Mouse (Mus musculus): ENCODE measurements at regions not wholly inside any gene's neighbourhood (a gene's known extent, or its start where the extent isn't known, plus 50 kb on each side); places are given as distances from the start of the nearest gene placed in this dataset.

DNA sequence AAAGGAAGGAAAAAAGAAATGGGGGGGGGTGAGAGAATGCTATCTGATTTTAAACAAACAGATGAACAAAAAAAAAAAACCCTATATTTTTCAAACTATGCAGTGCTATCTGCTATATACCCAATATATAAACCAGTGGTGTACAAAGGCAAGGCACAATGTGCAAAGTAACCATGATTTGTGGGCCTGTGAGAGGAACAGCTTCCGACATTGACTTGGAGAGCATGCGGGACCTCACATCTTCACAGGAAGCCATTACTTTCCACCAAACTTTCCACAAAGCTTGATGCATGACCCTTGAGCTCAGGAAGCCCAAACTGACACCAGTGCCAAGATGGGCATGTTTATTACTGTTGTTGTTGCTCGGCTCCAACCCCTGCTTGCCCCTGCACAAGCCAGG lies 299.3 kb upstream of the Cd180 start:
- DNase-seq, result no peak

DNA sequence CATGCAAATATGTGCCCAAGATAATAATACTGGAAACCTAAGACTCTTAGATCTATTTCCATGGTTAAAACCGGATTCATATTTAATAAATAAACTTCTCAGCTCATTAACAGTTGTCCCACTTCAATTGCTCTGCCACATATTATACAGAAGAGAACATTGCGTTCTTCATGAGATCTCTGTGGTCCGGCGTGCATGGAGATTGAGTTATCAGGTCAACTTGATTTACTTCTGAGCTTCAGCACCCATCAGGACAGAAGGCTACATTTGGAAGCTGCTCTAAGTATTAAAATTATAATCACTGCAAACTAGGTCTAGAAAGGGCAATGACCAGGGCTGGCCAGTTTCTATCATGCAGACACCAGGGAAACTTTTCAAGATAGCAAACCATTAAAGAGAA lies 295.9 kb upstream of the Cd180 start:
- DNase-seq, result no peak

DNA sequence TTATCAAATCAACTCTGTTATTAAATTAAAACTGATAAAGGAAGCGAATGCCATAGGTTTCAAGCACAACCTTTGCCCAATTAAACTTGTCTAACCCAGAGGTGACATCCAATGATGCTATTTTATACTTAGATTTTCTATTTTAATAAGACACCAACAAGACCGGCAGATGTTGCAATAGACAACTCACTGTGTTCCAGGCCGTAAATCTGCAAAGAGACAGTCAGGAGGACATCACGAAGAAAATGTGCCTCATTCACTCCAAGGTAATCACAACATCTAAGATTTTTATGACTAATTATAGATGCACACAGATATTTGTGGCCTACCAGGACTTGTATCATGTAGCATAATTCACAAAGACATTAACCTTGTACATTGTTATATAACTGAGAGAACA lies 281.5 kb upstream of the Cd180 start:
- no peak for DNase-seq

DNA sequence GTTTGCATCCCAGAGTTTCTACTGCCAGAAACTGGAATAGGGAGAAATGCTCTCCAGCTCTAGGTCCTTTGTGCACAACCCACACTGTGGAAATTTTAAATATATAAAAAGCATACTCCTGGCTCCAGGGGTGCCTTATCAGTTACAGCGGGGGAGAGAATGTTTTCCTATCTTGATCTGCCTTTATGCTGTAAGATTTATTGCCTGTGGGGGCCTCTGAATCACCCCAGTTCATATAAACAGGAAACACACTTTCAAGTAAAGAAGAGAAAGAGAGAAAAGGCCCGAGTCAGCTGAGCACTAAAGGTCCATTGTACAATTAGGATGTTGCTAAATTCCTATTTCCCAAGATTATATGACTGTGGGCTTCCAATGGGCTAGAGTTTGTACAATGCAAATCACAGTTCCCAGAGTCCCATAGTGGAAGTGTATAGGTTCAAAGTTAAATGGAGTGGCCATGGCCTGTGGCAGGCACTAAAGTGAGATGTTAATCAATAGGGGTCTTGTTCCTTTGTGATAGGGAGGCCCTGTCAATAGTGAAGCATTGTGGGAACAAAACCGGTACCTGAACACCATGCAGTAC lies 258.9 kb upstream of the Cd180 start:
- no peak for DNase-seq

DNA sequence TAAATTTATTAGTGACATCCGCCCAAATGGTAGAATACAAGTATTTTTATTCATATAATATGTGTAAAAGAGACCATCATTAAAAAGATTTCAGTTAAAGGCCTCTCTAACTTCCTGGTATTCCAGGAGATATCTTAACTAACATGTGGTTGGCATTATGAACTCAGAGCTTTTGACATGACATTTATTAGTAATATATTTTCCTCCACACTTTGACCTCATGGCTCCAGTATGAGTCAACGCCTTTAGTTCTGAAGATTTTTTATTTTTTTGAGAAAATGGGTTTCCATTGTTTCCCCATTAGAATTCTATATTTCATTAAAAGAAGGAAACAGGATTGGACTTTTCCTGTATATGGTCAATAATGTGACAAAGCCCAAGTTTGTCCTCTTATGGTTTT lies 250.7 kb upstream of the Cd180 start:
- DNase-seq, result no peak

DNA sequence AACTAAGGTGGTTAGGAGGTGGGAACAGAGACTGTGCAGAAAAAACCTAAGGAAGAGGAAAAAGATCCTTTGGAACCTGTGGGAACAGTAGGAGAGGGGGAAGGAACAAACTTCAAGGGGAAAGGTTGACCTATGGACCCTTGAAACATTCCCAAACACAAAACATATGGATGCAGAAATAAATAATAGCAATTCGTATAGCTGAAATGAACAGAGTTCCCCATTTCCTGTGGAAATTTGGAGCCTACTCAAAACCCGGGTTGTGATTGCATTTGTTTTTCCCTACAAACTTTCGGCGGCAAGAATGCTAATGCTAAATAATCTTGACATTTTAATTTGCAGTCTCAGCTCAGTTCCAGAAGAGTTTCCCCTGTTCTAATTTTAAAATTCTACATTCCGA lies 246.0 kb upstream of the Cd180 start:
- DNase-seq, result no peak

DNA sequence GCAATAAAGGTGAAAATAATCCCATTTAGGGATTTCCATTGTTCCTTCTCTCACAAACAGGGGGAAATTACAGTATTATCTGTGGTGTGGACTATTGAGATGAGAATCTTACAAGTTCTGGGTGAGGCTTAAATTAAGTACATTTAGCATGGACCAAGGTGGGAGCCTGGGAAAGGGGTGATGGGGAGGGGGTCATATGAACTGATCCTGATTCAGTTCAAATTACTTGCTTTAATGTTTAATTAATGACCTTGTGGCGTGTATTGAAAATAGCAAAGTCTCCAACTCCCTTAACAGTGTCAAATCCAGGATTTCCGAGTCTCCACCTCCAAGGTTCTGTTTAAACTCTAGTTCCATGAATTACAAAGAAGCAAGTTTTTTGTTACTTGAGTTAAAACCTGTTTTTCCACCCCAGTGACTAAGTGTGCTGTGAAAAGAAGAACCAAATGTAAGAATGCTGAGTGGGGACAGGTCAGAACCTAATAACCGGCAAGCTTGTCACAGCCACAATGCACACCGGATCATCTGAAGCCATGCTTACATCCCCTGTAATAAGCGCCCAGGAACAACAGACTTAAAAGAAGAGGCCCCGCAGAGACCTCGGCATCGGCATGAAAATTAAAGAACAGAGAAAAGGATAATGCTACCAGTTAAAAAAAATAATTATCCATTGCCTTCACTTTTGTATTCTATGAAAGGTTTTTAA lies 243.8 kb upstream of the Cd180 start:
- no peak for DNase-seq

DNA sequence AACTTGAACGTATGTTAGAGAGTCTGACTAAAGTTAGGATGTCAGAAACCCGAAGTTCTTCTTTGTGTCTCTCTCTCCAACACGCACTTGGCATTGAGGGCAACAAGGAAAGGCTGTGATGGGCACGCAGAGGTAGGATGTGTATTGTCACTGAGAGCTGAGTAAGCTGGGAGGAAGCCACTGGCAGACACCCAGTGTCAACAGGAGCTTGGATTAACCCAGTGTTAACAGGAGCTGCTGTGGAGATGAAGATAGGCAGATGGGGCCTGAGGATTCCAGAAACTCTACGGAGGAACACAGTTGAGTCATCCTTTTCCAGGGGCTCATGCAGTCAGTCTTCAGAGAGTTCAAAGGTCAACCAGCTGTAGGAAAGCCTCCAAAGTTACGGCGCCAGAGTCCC lies 242.2 kb upstream of the Cd180 start:
- no peak for DNase-seq

DNA sequence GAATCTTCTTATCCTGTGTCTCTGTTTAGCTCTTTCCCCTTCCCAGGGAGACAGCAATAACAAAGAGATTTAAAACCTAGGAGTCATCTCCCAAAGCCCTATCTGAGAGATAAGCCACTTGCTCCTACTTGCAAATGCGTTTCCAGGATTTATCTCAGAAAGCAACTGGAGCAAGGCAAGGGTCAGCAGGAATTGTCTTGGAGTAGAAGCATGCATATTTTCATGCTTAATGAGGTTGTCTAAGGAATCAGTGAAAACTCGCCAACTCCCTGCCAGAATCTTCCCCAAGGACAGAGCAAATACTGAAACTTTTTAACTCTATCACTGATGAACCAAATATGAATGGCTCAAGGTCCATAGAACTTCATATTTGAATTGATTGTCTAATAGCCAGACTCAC lies 234.6 kb upstream of the Cd180 start:
- no peak for DNase-seq

DNA sequence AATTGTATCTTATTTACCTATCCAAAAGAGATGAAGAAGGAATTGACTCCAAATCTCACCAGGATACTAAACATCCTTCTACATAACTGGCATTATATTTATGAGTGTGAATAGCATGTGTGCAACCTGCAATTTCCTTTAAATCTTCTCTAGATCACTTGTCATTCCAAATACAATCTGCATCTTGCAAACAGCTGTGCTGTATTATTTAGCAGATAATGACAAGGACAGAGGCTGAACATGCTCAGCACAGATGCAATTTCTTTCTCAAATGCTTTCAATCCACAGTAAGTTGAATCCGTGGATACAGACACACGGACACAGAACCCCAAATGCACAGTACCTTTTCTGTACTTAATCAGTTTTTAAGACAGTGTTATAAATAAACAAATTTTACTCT lies 229.4 kb upstream of the Cd180 start:
- no peak for DNase-seq

DNA sequence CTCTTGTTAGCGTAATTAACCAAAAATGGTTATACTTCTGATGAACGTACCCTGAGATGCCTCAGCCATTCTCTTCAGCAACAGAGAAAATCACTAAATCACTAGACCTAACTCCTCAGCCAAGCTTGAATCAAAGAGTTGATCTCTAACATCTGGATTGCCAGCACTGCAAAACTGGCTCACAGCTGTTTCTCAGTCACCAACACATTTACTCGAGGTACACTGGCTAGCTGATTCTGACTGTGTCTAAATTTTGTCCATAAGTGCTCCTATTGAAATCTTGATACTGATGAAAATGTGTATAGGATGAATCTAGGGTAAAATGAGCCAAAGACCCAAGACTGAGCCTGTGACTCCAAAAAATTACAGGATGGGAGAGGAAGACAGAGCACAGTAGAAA lies 211.5 kb upstream of the Cd180 start:
- DNase-seq, result no peak

DNA sequence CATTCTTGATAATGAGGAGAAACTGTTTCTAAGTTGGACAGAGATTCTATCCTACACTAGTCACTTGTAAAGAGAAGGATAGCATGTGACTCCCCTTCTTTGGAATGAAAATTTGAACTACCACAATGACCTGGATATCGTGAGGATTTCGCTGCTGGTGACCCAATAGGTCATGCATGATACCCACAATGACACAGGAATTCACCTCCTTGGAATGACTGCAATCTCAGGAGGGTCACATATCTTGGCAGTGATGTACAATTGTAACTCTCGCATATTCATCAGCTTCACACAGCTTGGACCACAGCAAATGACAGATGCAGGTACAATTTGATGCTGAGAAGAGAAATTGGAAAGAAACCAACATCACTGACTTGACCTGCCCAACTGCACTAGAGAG lies 210.9 kb upstream of the Cd180 start:
- DNase-seq, result no peak

DNA sequence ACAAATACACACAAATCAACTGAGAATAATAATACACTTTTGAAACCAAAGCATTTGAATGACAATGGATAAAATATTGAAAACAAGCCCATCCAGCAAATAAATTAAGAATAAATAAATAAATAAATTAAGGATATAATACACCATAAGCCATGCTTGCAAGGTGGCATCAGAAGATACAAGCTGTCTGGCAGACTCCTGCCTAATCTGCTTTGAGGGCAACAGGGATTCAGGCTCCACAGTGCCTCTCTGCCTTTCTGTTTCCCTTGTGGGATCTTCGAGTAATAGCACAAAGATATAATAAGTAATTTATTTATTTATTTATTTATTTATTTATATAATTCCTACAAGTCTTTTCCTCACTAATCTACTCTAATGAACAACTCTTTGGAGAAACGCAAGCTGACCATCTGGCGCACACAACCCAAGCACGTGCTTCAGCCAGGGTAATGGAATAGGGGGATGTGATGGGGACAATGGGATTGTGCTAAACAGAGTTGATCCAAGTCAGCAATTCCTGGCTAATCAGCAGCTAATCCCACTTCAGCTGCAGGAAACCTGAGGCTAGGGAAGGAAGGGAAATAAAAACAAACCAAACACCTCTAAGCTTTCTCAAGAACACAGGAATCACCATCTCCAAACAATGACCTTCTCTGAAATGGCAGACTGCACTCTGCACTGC lies 205.8 kb upstream of the Cd180 start:
- no peak for DNase-seq

DNA sequence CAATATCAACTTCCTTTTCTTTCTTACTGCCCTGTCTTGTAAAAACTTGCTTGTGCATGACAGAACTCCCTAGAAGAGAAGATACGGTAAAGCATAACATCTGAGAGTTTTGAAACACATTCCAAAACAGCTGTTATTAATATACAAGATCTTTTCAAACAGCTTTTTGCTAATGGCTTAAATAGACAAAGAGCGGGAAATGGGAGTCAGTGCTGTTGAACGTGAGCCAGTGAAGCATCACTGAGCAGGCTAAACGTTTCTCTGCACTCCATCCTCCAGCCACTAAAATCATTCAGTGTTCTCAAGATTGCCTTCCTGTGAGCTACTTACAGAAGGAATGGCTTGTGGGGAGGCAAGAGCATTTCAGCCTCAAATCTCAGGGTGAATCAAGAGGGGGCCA lies 202.0 kb upstream of the Cd180 start:
- no peak for DNase-seq

DNA sequence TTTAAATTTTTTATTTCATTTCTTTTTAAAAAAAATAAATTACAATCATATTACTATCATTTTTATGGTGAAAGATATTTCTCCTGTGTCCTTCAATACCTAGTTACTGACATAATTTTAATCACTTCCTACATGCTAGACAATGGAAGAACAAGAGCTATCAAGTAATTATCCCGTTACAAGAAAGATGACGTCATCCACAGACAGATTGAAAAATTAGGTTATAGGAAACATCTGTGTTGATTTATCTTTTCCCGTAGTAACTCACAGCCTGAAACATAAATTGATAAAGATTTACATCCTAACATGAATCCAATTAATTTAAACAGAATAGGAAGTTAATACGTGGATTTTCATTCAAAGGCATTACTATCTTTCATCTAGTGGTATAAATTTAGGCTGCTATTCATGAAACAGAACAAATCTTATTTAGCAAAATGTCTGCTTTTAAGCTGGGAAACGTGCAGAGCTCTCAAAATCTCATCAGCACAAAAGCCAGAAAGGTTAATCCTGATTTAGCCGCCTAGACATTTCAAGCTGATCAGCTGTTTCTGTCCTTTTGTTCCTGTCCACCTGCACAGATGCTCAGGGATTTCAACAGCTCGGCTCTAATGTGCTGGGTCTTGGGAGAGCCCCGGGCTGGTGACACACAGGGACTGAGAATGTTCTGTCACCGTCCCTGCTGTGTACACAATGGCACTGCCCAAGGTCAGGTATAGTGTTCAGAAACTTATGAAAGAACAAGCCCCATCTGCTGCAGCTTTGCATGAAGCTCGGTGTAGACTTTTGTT lies 189.0 kb upstream of the Cd180 start:
- DNase-seq, result no peak

DNA sequence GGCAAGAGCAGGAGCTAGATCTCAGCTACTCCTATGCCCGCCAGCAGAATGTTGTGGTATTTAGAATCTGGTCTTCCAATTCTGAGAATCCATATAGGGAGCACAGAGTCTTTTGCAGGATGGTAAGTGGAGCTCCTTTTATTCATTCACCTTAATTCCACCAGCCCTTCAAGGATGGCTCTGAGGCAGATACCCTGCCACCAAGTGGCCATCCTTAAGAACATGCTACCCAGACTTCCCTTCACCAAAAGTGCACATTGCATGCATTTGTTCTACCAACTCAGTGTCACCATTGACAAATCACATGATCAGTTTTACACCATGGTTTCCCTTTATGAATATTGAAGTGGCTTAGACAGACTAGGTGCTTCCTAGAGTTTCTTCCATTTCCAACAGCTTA lies 186.1 kb upstream of the Cd180 start:
- DNase-seq, result no peak

DNA sequence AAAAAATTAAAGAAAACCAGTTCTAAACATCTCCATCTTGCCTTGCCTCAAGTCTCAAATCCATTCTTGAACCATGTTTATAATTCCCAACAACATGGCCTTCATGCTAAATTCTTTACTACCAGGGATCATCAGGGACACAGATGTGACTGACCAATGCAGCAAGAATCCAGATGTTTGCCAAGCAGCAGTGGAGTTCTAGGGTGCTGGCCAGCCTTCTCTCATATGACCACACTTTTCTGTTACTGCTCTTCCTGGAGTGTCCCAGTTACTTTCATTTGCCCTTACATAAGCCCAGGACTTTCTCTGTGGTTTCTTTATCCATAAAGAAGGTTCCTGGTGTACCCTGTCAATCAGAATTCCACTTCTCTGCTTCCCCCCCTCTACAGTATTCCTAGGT lies 185.4 kb upstream of the Cd180 start:
- no peak for DNase-seq

DNA sequence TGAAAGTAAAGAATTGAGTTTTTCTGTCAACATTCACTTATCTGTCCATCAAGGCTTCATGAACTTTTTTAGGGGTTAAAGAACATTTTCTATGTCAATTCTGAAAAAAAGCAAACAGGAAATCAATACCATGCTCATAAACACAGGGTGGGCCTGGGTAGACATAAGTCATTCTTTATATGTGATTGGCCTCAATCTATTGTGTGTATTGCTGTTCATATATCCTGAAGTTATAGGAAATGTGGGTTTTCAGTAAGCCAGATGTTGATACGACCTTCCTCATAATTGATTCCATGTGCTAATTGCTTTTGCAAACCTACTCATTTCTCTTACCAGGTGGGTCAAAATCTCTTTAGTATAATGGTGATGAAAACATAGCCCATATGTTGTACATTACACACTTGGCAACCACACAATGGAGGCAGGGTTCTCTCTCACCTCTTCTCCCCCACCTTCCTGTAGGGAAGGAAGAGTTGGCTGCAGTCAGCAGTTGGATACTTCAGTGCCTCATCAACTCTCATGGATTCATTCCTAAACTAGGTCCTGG lies 182.6 kb upstream of the Cd180 start:
- DNase-seq, result no peak

DNA sequence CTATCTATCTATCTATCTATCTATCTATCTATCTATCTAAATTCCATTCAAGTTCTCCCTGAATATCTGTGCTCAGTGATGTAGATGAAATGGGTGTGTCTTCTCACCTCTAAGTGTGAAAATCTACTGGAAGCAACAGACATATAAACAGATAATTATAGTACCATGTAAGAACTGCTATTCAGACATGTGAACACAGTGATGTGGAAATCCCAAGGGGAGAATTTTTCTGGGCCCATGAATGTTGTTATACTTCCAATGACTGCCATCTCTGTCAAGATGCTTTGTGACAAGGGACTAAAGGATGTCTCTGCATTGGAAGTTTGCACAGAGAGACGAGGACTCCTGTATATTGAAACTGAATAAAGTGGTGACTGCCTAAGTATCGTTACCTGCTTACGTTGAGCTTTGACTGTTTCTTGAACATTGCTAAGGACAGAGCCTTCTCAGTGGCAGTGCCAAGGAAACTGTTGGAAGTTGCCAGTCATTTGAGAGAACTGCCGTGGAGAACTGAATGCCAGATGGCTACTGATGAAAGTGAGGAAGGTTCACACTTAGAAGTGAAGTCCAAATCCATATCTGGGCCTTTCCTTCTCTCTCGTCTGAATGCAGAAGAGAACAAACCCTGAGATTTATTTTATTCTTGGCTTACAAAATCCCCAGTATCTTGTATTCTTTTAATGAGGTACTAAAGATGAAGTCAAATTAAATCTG lies 175.0 kb upstream of the Cd180 start:
- DNase-seq, result no peak

DNA sequence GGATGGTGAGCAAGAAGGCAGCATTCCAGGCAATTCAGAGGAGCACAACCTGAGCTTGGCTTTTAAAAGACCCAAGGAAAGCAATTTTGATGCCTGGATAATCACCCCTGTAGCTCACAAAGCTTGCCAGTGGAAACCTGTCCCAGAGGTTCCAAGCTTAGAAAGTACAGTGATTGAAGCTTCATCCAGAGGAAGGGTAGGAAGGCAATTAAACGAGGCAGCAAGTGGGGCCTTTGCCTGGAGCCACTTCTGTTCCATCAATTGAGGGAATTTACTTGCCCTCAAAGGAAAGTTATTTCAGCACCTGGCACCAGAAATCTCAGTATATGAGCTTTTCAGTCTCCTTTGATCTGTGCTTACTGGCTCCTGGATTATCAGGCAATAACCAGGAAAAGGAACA lies 171.9 kb upstream of the Cd180 start:
- no peak for DNase-seq

DNA sequence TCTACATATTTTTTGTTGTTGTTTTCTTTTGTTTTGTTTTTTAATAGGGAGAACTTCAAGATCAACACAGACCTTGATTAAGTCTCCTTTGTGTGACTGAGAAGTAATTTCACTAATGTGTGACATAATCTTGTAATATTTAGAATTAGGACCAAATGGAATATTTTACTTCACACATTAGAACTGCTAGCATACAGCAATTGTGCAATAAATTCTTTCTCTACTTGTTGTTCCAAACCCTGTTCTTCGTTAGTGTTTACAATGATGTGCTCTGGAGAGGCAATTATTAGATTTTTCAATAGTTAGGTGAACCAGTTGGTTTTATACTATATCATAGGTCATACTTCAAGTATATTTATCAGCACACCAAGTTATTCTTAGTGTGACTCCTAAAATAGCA lies 171.3 kb upstream of the Cd180 start:
- no peak for DNase-seq

DNA sequence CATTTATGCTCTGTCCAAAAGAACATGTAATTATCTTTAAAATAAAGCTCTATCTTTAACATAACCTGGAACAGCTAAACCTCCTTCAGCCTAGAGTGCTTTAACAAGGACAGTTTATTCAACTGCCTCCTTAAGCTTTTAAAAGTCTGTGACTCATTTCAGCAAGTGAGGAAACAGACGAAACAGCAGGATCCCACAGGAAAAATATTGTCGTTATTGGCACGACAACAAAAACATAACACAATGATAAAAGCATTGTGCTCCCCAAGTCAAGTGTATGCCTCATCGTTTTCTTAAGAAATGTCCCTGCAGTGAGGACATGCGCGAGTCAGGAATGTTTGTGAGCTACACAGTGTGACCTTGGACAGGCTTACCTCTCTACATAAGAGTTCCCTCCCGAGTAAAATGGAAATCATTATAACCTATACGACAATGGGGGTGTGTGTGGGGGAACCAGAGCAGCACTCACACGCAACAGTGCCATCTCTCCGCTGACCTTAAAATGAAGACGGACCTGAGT lies 166.7 kb upstream of the Cd180 start:
- DNase-seq, result no peak

DNA sequence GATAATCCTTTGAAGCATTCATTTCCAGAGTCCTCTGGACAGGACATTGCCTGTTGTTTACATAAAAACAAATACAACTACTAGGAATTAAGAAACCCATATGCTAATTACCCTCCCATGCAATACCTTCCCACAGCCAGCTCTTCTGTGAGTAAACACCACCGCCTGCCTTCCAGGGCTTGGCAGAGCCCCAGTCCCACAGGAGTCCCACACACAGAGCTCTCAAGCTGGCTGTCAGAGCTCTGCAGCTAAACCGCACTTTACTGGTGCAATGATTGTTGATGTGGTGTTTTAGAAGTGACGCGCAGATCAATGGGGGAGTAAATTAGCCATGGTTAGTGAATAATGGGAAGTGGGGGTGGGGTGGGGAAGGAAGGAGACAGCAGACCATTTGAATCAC lies 159.6 kb upstream of the Cd180 start:
- no peak for DNase-seq

Data from kidney, adult 18-20 months (tissue).